Mouse (Mus musculus) layer of hippocampus, adult 9-11 months (tissue): ENCODE results near the gene Apln.

Source experiments
- DNase-seq: peaks from one replicate; pipeline ENCODE4 v3.0.0; 2022

Apln gene

GRCm38 (mm10) chrX:48034144-48035113 lies at the start of gene Apln:
Gene Apln, minus strand, starts transcription at chrX:48034853.
- no peak for DNase-seq

DNA sequence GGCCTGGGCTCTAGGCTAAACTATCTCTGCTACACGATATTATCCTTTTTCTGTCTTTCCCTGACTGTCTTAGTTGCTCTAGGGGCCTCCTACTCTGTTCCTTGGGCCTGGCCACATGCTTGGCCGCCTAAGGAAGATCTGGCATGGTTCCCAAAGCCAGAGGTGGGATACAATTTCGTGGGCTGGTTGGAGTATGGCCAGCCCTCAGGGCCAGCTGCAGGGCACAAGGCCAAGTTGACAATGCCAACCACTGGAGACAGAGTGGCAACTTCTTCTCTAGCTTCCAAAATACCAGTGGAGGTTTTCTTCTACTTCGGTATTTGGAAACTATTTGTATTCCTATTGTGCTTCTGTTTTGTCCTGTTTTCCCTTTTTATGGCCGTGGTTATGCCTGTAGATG lies 47.7 kb upstream of the Apln start:
- DNase-seq: no peak

- peak; percentile 24 for DNase-seq
Measured at GRCm38 (mm10) chrX:48076806-48077425, 42.3 kb upstream of the Apln start.

- DNase-seq: no peak
Measured at GRCm38 (mm10) chrX:48074691-48075090, 40.0 kb upstream of the Apln start.

- no peak for DNase-seq
Measured at GRCm38 (mm10) chrX:48072401-48072800, 37.7 kb upstream of the Apln start.

- DNase-seq: no peak
Measured at GRCm38 (mm10) chrX:48071961-48072360, 37.3 kb upstream of the Apln start.

DNA sequence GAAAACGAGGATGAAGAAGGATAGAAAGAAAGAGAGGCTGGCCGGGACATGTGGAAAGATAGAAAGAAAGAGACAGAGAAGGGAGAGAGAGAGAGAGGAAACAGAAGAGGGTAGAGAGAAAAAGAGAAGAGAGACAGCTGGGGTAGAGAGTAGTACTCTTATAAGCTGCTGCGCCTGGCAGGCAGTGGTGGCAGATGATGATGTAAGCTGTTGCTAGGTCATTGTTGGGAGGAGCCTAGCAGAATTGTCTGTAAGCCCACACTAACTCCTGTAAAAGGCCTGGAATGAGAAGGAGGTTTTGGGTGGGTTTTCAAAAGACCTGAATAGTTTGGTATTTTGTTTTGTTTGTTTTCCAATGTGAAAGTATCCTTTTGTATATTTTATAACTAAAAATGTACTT lies 32.2 kb upstream of the Apln start:
- no peak for DNase-seq

DNA sequence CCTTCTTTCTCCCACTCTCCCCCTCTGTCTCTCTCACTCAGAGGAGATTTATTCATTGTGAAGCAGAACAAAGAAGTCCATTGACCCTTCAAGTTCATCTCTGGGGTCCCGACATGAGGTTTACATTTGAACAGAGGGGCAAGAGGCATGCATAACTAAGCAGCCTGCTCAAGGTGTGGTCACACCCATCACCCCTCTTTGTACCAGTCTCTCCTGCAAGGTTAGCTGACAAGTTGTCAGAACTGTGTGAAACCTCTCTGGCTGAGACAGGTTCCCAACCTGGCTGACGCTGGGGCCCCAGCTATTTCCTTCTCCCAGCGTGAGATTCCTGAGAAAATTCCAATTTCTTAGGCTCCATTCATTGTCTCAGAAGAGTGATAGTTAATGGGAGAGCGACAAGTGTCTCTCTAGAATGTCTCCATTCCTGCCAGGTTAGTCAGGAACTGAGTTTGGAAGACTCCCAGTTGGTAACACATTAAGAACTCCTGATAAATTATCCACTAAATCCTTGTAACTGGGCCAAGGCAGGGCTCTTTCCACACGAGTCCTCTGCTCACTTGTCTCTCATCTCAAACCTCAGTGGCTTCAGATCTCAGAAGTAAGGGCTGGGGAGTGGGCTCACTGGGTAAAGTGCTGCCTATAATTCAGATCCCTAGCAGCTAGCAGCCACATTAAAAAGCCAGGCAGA lies 29.7 kb upstream of the Apln start:
- DNase-seq: no peak

DNA sequence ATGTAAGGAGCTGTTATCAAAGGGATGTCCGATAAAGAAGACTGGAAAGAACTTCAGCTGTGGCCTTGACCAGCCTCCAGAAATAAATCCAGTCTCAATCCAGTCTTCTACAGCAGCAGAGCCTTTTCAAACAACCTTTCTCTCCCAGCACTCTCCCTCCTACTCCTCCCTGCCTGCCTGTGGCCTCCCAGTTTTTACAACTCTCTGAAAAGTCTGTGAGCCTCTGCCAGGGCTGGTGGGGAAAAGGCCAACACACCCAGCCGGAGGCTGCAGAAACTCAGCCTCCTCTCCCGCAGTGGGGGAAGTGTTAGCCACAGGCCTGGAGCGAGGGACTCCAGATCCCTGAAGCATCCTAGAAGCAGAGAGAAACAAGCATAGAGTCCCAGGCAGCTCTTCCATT lies 27.8 kb upstream of the Apln start:
- DNase-seq: no peak

- DNase-seq: peak; percentile 38
Measured at GRCm38 (mm10) chrX:48054186-48055015, 19.7 kb upstream of the Apln start.

DNA sequence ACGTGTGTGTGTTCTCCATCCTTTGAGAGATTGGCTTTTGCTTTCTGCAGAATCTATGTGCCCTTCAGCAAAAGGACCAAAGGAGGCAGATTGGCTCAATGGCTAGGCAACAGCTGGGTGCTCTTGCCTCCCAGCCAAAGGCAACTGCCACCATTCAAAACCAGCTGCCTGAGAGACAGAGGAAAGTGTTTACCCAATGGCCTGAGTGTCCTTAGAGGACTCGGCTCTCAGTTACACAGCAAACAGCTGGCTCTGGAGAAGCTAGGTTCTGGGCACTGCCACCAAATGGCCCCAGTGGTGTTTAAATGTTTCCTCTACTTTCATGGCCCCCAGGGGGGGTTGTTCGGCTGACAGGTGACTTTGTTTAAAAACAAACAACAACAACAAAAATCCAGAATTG lies 19.1 kb upstream of the Apln start:
- DNase-seq: no peak

- no peak for DNase-seq
Measured at GRCm38 (mm10) chrX:48046315-48046714, 11.7 kb upstream of the Apln start.

- DNase-seq: no peak
Measured at GRCm38 (mm10) chrX:48044261-48044660, 9.6 kb upstream of the Apln start.

GRCm38 (mm10) chrX:48042748-48043147 lies 8.1 kb upstream of the Apln start:
- DNase-seq: no peak

GRCm38 (mm10) chrX:48040379-48040778 lies 5.7 kb upstream of the Apln start:
- no peak for DNase-seq

DNA sequence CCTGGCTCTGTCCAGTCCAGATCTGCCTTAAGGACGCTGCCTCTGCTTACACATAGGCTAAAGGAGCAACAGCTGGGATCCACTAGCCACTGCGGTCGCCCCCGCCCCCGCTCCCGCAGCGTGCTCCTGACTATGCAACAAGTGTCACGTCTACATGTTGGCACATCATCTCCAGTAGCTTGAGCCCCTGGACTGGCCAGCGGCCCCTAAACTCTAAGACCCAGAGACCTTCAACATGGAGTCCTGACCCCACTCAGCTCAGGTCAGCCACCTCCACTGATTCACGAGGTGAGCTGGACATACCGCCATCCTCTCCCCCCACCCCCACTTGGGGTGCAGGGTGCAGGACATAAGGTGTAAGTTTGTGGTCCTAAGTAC lies 898 bp downstream of the Apln start:
- DNase-seq: no peak

DNA sequence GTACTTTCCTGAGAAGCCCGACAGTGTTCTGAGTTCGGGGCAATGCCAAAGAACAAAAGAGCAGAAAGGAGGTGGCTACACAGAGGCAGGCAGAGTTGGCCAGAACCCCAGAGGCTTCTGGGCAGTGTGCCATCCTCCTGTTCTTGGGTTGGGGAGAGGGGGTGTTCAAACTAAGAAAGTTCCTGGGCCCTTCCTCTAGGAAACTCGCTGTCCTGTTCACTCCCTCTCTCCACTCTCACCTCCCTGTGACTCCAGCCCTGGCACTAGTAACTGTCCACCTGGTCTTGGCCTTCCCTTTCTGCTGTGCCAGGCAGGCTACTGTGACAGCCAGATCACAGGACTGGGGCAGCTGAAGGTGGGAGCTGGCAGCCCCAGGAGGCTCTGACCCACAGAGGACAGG lies 1.6 kb downstream of the Apln start:
- DNase-seq: no peak

- DNase-seq: no peak
Measured at GRCm38 (mm10) chrX:48031866-48032265, 2.8 kb downstream of the Apln start.

DNA sequence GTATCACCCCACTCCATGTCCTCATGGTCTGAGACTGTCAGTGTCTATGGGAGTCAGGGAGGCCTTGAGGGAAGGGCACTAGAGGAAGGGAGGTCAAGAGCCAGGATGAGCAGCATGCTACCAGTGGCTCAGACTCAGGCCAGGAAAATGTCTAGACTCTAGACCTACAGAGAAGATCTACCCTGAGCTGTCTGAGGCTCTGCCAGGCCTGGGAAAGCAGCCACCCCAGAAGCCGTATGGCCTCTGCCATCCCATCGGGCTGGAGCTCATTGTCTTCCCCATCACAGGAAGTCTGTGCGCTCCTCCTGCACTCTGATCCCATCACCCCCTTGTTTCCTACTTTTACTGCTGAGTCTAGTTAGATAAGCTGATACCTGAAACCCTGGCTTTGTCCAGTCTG lies 4.1 kb downstream of the Apln start:
- no peak for DNase-seq

GRCm38 (mm10) chrX:48022811-48023210 lies 11.8 kb downstream of the Apln start:
- no peak for DNase-seq

GRCm38 (mm10) chrX:48019940-48020339 lies 14.7 kb downstream of the Apln start:
- DNase-seq: peak; percentile 47

DNA sequence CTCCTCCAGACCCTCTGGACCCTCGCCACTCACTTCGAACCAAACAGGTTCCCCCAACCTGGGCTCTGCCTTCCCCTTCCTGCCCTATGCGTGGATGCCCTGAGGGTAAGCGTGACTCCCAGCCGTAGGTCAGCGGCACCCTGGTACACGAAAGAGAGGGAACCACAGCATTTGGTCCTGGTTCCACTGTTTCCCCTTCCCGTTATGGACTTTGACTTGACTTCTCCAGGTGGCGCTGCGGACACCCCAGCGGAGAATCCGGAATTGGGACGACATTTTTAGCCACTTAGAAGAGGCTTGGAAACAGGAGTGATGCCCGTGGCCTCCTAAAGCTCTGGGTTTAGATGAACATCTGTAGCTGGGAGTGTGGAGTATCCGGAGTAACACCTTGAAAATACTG lies 15.3 kb downstream of the Apln start:
- no peak for DNase-seq
